Mouse (Mus musculus): ENCODE measurements around the gene Olfr77. TPM values are rescaled to one million over a fixed set of nuclear protein-coding genes. Genes with fewer than 3 reads are reported as not detected.

Olfr77 gene
- total RNA-seq (2021), result not detected

GRCm38 (mm10) chr9:19916565-19916964, at the start of gene Olfr77:
TSS of gene Olfr77 (plus strand) at chr9:19916865.
- intact Hi-C loops (cut with DNase I), result no loop called here
- no peak for DNase-seq

- DNase-seq, result no peak
- intact Hi-C loops (cut with DNase I), result no loop called here
Observed at GRCm38 (mm10) chr9:19887904-19888303, 28.8 kb upstream of the Olfr77 start, which contains the start of gene Olfr862. TSS of gene Olfr862 (minus strand) at chr9:19888004.

- intact Hi-C loops (cut with DNase I), result no loop called here
- DNase-seq, result no peak
Observed at GRCm38 (mm10) chr9:19911170-19911569, 5.5 kb upstream of the Olfr77 start.

Other genes starting within 250 kb of the Olfr77 start
- gene Olfr857, start 207.4 kb upstream of the Olfr77 start, total RNA-seq (2021), result not detected
- not detected for gene Olfr58, start 136.6 kb upstream of the Olfr77 start, total RNA-seq (2021)
- gene Olfr859, start 112.0 kb upstream of the Olfr77 start, total RNA-seq (2021), result not detected
- not detected for gene Olfr860, start 67.1 kb upstream of the Olfr77 start, total RNA-seq (2021)
- gene Olfr862, start 28.9 kb upstream of the Olfr77 start, total RNA-seq (2021), result not detected
- not detected for gene Olfr866, start 111.2 kb downstream of the Olfr77 start, total RNA-seq (2021)
- gene Olfr867, start 140.7 kb downstream of the Olfr77 start, total RNA-seq (2021), result not detected
- gene Olfr868, start 181.8 kb downstream of the Olfr77 start, total RNA-seq (2021), result not detected
- gene Olfr869, start 212.1 kb downstream of the Olfr77 start, total RNA-seq (2021), result not detected